Mouse (Mus musculus) thymus, postnatal 25 days (tissue): ENCODE measurements around the gene Zbtb46.
A peak's percentile ranks its signal among the peaks of the same experiment; 100 is the strongest.
"Not testable (repeated sequence)": the region's sequence is repeated elsewhere in the genome, so short reads cannot be mapped to it uniquely, and the experiment has no call there.

Experiments used
- DNase-seq: peaks from one replicate; pipeline ENCODE4 v3.0.0; 2022

Zbtb46 gene

GRCm38 (mm10) chr2:181459153-181459672, at the start of gene Zbtb46:
TSS of gene Zbtb46 (minus strand) at chr2:181459426.
- peak; percentile 68 for DNase-seq

GRCm38 (mm10) chr2:181498644-181499043, 39.4 kb upstream of the Zbtb46 start:
- no peak for DNase-seq

- peak; percentile 48 for DNase-seq
These were observed 38.3 kb upstream of the Zbtb46 start for GRCm38 (mm10) chr2:181497548-181497875.

- DNase-seq, result peak; percentile 89
These were observed 37.8 kb upstream of the Zbtb46 start, which contains the start of gene Tpd52l2 for GRCm38 (mm10) chr2:181496831-181497547. TSS of gene Tpd52l2 (plus strand) at chr2:181497142.

GRCm38 (mm10) chr2:181496281-181496680, 37.1 kb upstream of the Zbtb46 start:
- peak; percentile 69 for DNase-seq

GRCm38 (mm10) chr2:181495845-181496244, 36.6 kb upstream of the Zbtb46 start:
- not testable (repeated sequence) for DNase-seq

- no peak for DNase-seq
These were observed 35.2 kb upstream of the Zbtb46 start for GRCm38 (mm10) chr2:181494266-181494945.

- DNase-seq, result no peak
These were observed 34.1 kb upstream of the Zbtb46 start, which contains the start of gene Abhd16b for GRCm38 (mm10) chr2:181493156-181493927. TSS of gene Abhd16b (plus strand) at chr2:181493206.

- no peak for DNase-seq
These were observed 33.0 kb upstream of the Zbtb46 start for GRCm38 (mm10) chr2:181492206-181492605.

- peak; percentile 32 for DNase-seq
These were observed 32.4 kb upstream of the Zbtb46 start for GRCm38 (mm10) chr2:181491432-181492205.

GRCm38 (mm10) chr2:181487338-181488277, 28.4 kb upstream of the Zbtb46 start:
- DNase-seq, result no peak

GRCm38 (mm10) chr2:181485741-181486140, 26.5 kb upstream of the Zbtb46 start:
- no peak for DNase-seq

GRCm38 (mm10) chr2:181484456-181485233, 25.4 kb upstream of the Zbtb46 start:
- DNase-seq, result no peak

GRCm38 (mm10) chr2:181483562-181484318, 24.5 kb upstream of the Zbtb46 start:
- peak; percentile 21 for DNase-seq

GRCm38 (mm10) chr2:181483120-181483519, 23.9 kb upstream of the Zbtb46 start:
- no peak for DNase-seq

- DNase-seq, result no peak
These were observed 13.1 kb upstream of the Zbtb46 start for GRCm38 (mm10) chr2:181472256-181472827.

- no peak for DNase-seq
These were observed 12.0 kb upstream of the Zbtb46 start for GRCm38 (mm10) chr2:181471246-181471645.

GRCm38 (mm10) chr2:181470285-181470684, 11.1 kb upstream of the Zbtb46 start:
- no peak for DNase-seq

- DNase-seq, result no peak
These were observed 6.2 kb upstream of the Zbtb46 start for GRCm38 (mm10) chr2:181465423-181465822.
